Mouse (Mus musculus) CD4-positive, CD25-positive, alpha-beta regulatory T cell, adult 2 months (primary cell): ENCODE results near the gene Syne1.

Source experiments
- DNase-seq: peaks from one replicate; pipeline ENCODE4 v3.0.0-alpha.2; 2012; ENCODE audit warnings: low read depth, low spot score

Syne1 gene

GRCm38 (mm10) chr10:5207905-5208641 lies 343.2 kb downstream of the Syne1 start:
- DNase-seq, result no peak

DNA sequence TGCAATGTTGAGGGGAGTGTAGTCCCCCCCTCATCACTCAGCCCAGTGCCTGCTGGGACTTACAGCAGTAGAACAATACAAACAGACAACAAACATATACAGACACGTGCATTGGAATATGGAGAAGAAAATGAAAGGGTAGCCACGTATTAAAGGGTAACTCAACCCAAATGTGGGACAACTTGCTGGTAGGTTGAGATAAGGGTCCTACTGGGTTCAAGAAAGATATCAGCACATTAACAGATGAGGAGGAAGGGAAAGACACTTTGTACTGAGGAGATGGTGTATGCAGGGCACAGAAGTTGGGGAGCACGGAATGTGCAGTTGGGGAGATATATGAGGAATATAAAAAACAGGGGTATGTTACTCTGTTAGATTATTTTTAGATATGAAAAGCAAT lies 345.3 kb downstream of the Syne1 start:
- no peak for DNase-seq

DNA sequence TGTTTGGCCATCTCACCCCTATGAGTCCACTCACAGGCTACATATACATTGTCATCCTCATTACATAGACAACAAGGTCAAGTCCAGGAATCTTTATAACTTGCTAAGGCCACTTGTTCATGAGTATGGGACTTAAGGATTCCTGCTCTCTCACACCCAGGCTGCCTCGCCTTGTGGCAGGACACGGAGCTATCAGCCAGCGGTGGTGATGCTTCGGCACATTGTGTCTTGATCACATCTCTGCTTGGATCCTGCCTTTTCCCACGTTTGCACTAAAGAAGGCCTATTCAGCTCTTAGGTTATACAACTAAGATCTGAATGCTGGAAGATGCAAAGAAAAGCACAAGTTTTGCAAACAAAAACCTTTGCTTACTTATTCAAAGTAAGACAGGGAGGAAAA lies 345.7 kb downstream of the Syne1 start:
- no peak for DNase-seq

GRCm38 (mm10) chr10:5203837-5204236 lies 347.4 kb downstream of the Syne1 start:
- peak; percentile 19 for DNase-seq

- DNase-seq, result peak; percentile 18
These were observed 353.9 kb downstream of the Syne1 start for GRCm38 (mm10) chr10:5197356-5197755.

DNA sequence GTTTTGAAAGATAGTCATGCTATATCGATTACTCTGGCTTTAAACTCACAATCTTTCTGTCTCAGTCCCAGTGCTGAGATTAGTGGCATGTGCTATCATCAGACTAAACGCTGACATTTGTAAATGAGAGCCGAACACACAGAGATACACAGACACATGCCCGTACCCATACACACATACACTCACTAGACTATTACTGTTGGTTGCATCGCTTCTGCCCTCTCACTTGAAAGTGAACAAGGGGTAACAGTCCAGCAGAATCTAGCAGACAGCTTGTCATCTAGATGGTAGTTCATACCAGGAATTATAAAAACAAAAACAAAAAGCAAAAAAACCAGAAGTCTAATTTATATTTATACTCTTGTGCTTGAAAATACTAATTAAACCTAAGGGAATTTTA lies 355.0 kb downstream of the Syne1 start:
- no peak for DNase-seq

DNA sequence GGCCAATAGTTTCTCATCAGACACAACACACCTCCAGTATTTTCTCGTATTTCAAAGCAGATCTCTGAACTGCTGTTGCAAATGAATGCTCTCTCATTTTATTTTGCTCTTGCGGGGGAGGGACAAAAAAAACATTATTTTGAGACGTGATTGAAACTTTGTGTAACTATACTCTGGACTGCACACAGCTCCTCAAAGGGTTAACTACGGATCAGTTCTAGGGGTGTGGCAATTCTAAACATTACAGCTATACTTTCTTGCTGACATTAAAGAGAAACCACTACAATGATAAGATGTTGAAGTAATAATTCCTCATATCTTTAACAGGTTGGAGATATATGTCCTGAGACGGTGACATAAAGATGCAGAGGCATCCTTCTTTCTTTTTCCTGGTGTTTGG lies 356.0 kb downstream of the Syne1 start:
- no peak for DNase-seq

- DNase-seq, result peak; percentile 89
These were observed 356.5 kb downstream of the Syne1 start for GRCm38 (mm10) chr10:5194671-5195234.

GRCm38 (mm10) chr10:5194081-5194670 lies 357.1 kb downstream of the Syne1 start:
- DNase-seq, result no peak

DNA sequence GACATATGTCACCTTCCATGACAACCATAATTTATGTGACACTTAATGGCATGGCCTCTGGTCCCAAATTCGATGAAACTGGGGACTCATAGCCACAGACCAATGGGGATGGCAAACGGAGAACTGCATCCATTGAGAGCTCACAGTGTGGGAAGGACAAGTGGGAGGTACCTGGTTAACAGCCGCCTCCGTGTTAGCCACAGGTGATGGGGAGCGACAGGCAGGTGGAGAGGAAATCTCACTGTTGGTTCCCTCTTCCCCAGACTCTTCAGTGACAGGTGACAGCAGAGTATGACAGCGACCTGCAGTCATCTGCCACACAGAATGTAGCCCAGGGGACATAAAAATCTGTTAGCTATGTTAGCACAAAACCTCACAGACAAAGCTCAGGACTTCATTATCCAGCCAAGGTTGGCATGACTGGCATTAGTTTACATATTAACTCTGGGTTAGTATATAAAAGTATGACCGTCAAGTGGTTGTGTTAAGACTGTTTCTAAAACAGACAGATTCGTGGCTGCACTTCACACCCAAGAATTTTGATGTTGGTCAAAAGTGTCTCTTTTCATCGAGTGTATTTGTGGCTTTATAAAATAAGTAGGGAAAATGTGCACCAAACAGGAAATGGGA lies 358.3 kb downstream of the Syne1 start:
- DNase-seq, result no peak

DNA sequence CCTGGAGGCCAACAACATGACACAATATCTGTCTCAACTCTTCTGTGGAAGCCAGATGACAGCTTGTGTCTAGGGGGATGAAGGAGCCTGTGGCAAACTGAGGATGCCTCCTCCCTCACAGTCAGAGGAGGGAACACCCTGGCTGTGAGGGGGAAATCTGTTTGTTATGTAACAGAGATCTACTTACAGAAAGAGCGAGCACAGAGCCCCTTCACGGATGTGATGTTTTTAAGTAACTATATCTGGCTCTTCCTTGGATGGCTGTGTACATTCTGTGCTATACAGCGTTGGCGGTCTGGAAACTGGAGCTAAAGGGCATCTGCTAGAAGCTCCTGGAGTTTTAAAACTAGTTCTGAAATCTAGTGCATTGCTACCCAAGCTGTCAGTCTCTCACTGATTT lies 360.5 kb downstream of the Syne1 start:
- no peak for DNase-seq

- no peak for DNase-seq
These were observed 362.4 kb downstream of the Syne1 start for GRCm38 (mm10) chr10:5188890-5189289.

- DNase-seq, result no peak
These were observed 365.9 kb downstream of the Syne1 start for GRCm38 (mm10) chr10:5185156-5186083.

DNA sequence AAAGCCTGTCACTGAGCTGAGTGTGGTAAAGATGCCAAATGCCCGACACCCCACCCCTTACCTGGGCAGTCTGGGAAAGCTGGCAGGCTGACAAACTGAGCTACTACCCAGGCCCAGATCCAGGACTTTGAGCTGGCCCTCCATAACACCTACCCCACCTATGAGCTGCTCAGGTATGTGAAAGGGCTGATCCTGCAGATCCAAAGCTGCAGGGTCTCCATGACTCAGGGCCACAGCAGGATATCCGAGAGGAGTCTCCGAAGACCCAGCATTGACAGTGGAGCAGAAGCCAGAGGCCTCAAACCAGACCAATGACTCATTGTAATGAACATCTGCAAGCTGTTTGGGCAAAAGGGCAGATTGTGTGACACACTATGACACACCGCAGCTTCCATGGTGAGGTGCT lies 369.5 kb downstream of the Syne1 start:
- DNase-seq, result no peak

DNA sequence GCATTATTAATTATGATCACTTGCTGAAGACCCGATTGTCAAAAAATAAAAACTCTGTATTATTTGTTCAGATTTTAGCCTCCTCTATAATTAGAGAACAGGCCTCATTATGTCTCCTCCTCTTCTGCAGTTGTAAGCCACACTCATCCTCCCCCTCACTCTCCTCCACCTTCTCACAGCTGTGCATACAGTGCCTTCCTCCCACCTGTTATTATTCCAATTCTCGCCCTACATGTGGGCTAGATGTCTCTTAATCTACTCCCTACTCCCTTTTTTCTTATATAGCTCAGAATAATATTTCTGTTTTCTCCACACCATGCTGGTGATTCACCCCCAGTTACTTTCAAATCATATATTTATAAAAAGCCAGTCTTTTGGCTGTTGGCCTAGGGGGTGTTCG lies 371.4 kb downstream of the Syne1 start:
- DNase-seq, result no peak

DNA sequence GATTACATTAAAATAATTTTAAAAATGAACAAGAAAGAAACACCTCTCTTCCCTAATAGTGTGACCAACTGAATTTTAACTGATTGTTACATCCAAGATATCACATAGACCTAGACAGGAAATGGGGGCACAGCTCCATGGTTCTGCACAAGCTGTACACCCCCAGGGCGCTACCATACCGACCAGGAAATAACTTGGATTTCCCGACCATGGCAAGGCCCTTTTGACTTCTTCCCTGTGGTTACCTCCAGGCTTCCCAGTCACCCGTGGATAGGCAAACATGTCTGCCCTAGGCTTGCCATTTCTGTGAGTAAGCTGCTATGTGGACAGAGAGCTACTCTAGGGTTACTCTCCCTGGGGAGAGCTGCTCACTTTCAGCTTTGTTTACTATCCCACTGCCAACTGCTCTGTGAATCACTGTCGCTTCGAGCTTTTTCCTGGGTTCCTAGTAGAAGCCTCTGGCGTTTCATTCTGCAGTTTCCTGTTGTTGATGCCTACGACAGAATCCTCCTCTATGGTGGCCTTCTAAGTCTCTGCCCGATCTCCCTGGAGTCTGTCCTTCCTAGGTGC lies 373.8 kb downstream of the Syne1 start:
- DNase-seq, result no peak

- DNase-seq, result no peak
These were observed 374.9 kb downstream of the Syne1 start for GRCm38 (mm10) chr10:5176371-5176770.

- DNase-seq, result peak; percentile 30
These were observed 380.9 kb downstream of the Syne1 start for GRCm38 (mm10) chr10:5170425-5170824.

DNA sequence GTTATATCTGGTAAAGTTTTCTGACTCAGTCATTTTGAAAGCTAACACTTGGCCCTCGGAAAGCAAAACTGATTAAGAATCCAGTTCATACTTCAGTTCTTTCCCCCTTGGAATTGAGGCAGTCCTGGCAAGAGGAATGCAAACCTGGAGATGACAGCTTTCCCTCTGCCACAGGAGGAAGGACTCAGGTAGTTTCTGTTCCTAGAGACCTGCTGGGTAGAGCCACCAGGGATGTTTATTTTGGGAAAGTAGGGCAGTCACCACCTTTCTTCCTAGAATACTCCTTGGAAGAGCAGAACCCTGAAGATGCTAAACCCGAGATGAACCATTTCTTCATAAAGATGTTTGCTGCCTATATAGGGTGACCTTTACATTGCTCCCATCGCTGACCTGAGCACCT lies 383.8 kb downstream of the Syne1 start:
- no peak for DNase-seq

- no peak for DNase-seq
These were observed 385.8 kb downstream of the Syne1 start for GRCm38 (mm10) chr10:5165439-5165838.

- peak; percentile 43 for DNase-seq
These were observed 387.5 kb downstream of the Syne1 start for GRCm38 (mm10) chr10:5163770-5164169.
